Mouse (Mus musculus) lung, postnatal 0 days (tissue): Measurements from ENCODE around the gene Ebf4. TPM values are rescaled to one million over a fixed set of nuclear protein-coding genes. Genes with fewer than 3 reads are reported as not detected.

Source experiments
- ATAC-seq: fragments of 200-750 bp; cut with Nextera tagmentation; 2 replicates; pipeline ENCODE4 v1.8.0; 2017; ENCODE audit warnings: moderate library complexity
- DNase-seq: peaks from one replicate; pipeline ENCODE4 v3.0.0-alpha.2; 2016; ENCODE audit warnings: low spot score
- H3K27ac ChIP-seq: fragments of 300-500 bp; sonication (generic); 2 replicates; pipeline ENCODE4 v1.5.1; 2014; ENCODE audit warnings: antibody characterized with exemption, mild to moderate bottlenecking, low read length, mixed read lengths
- H3K27me3 ChIP-seq: fragments of 300-500 bp; sonication (generic); replicated peaks from 2 replicates; pipeline ENCODE4 v1.6.1; 2014; ENCODE audit warnings: low read length, mixed read lengths; ENCODE audit not compliant: insufficient read depth
- H3K36me3 ChIP-seq: fragments of 300-500 bp; sonication (generic); 2 replicates; pipeline ENCODE4 v1.6.1; 2014; ENCODE audit warnings: low read length, mixed read lengths; ENCODE audit not compliant: insufficient read depth
- H3K4me1 ChIP-seq: fragments of 300-500 bp; sonication (generic); 2 replicates; pipeline ENCODE4 v1.6.1; 2014; ENCODE audit warnings: antibody characterized with exemption, low read depth, low read length, mixed read lengths; ENCODE audit not compliant: insufficient read depth
- H3K4me2 ChIP-seq: fragments of 300-500 bp; sonication (generic); replicated peaks from 2 replicates; pipeline ENCODE4 v1.6.1; 2014; ENCODE audit warnings: low read depth, mild to moderate bottlenecking, low read length, moderate library complexity, mixed read lengths
- H3K4me3 ChIP-seq: fragments of 300-500 bp; sonication (generic); 2 replicates; pipeline ENCODE4 v1.5.1; 2014; ENCODE audit warnings: low read depth, low read length
- H3K9ac ChIP-seq: fragments of 300-500 bp; sonication (generic); replicated peaks from 2 replicates; pipeline ENCODE4 v1.6.1; 2014; ENCODE audit warnings: low read depth, mild to moderate bottlenecking
- H3K9me3 ChIP-seq: fragments of 300-500 bp; sonication (generic); 2 replicates; pipeline ENCODE4 v1.6.1; 2016; ENCODE audit warnings: low read length, mixed read lengths
- CTCF ChIP-seq: IDR thresholded peaks from 2 replicates; pipeline ENCODE4 v1.5.1; 2016; ENCODE audit warnings: antibody characterized with exemption, mild to moderate bottlenecking
- EP300 ChIP-seq: IDR thresholded peaks from 2 replicates; pipeline ENCODE4 v1.6.1; 2016; ENCODE audit warnings: antibody characterized with exemption, mild to moderate bottlenecking, control low read depth
- WGBS: fragments of 180-500 bp; shearing (Covaris S2); extraction: QIAGEN DNeasy Blood & Tissue Kit; methylation state at CpG from one replicate; pipeline ENCODE4 v1.1.7; 2014; 5-methylcytosine and 5-hydroxymethylcytosine counted together
- polyA plus RNA-seq: library from polyadenylated mRNA; unstranded; fragments of >200 nt; fragmentation: Nextera tagmentation; extraction: Ambion mirVana; gene quantifications from 2 replicates; pipeline ENCODE4 v1.2.1, GENCODE M21; 2015

The Ebf4 gene
- polyA plus RNA-seq, 1 experiment from 2014 or later = 0.88 TPM

DNA sequence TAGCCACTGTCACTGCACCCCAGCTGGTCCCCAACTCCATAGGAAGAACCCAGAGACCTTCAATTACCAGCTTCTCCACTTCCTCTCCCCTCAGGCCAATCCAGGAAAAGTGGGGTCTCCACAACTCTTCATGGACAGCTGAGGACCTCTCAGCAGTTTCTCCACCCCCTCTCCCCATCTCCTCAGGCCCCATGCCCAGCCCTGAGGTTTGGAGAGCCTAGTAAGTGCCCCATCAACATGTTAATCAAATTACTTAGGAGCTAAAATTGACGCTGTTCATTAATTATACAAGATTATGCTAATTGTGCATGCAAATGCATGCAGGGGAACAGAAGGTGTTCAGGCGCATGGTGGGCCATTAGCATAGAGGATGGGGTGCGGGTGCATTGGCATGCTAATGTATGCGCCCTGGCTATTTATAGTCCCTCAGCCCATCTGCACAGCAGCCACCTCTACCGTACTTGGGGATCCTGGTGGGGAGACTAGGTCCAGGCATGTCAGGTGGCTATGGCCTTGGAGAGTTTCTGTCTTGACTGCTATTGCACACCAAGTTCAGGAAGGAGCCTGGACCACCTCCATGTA lies 56.9 kb downstream of the Ebf4 start:
- DNase-seq = no peak
- no peaks in the 10 kb centered on the region for H3K4me1 ChIP-seq
- no peak for ATAC-seq
- no peak overlapping the region for H3K27ac ChIP-seq
- H3K4me3 ChIP-seq = no peak overlapping the region
- H3K36me3 ChIP-seq = no peaks in the 10 kb centered on the region
- WGBS = 45% methylated on average over 5 of the region's 5 CpGs
- H3K4me2 ChIP-seq = no peak overlapping the region
- TF ChIP-seq CTCF (no peak), EP300 (no peak)
- no peak overlapping the region for H3K9ac ChIP-seq
- H3K27me3 ChIP-seq = no peaks in the 10 kb centered on the region
- H3K9me3 ChIP-seq = no peaks in the 10 kb centered on the region

DNA sequence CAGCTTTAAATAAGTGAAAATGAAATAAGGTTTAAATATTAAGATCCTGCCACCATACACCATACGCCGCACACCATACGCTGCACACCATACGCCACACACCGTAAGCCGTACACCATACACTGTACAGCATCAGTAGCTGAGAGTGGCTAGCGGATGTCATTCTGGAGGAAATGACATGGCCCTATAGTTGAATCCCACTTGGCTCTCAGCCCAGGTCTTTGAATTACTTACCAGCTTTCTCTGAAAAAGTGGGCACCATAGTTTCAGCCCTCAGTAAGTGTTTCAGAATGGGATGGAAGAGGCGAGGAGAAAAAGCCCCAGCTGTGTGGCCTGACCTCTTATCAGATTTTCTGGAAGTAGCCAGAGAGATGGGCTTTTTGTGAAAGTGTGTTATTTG lies 58.4 kb downstream of the Ebf4 start:
- no peak for ATAC-seq
- Histone ChIP-seq H3K4me2 (no peak overlapping the region), H3K36me3 (no peaks in the 10 kb centered on the region), H3K9me3 (no peaks in the 10 kb centered on the region), H3K9ac (no peak overlapping the region), H3K27ac (no peak overlapping the region), H3K4me1 (no peaks in the 10 kb centered on the region), H3K27me3 (no peaks in the 10 kb centered on the region), H3K4me3 (no peak overlapping the region)
- peak; percentile 8 for DNase-seq
- WGBS = 83% methylated on average over 8 of the region's 8 CpGs
- TF ChIP-seq CTCF (no peak), EP300 (no peak)

- no peak overlapping the region for H3K4me3 ChIP-seq
- no peaks in the 10 kb centered on the region for H3K27me3 ChIP-seq
- no peaks in the 10 kb centered on the region for H3K9me3 ChIP-seq
- H3K4me1 ChIP-seq = no peaks in the 10 kb centered on the region
- peak; percentile 17 for DNase-seq
- WGBS = 63% methylated on average over 3 of the region's 3 CpGs
- no peak overlapping the region for H3K27ac ChIP-seq
- no peaks in the 10 kb centered on the region for H3K36me3 ChIP-seq
- no peak overlapping the region for H3K4me2 ChIP-seq
- ATAC-seq = peak; percentile 57
- TF ChIP-seq CTCF = no peak
- TF ChIP-seq EP300 = no peak
- no peak overlapping the region for H3K9ac ChIP-seq
Observed at GRCm38 (mm10) chr2:130353889-130354288, 58.9 kb downstream of the Ebf4 start.

- no peaks in the 10 kb centered on the region for H3K9me3 ChIP-seq
- TF ChIP-seq CTCF = no peak
- TF ChIP-seq EP300 = no peak
- no peak overlapping the region for H3K4me2 ChIP-seq
- H3K27me3 ChIP-seq = peaks cover 22% of the 10 kb centered on the region
- H3K4me3 ChIP-seq = no peak overlapping the region
- H3K27ac ChIP-seq = no peak overlapping the region
- DNase-seq (no peak), ATAC-seq (no peak)
- no peak overlapping the region for H3K9ac ChIP-seq
- H3K4me1 ChIP-seq = no peaks in the 10 kb centered on the region
- WGBS = 84% methylated on average over 5 of the region's 5 CpGs
- no peaks in the 10 kb centered on the region for H3K36me3 ChIP-seq
Observed at GRCm38 (mm10) chr2:130357551-130357950, 62.6 kb downstream of the Ebf4 start.

DNA sequence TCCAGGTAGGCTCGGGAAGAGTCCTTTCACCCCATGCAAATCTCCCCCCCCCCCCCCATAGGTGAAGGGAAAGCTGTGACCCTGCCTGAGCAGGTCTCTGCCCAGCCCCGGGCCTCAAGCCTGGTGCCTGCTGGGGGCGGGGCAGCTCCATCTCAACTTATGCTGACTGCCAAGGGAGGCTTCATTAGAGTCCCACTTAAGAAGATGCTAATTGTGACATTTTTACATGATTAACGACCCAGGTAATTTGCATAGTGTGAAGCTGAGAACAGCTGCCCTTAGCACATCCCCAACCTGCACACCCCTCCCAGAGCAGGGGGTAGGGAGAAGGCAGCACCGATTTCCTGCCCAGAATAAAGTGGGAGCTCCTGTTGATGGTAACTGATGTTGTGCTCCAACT lies 63.9 kb downstream of the Ebf4 start:
- 10% methylated on average over 5 of the region's 5 CpGs for WGBS
- H3K4me1 ChIP-seq = no peaks in the 10 kb centered on the region
- no peaks in the 10 kb centered on the region for H3K36me3 ChIP-seq
- H3K9me3 ChIP-seq = no peaks in the 10 kb centered on the region
- H3K4me2 ChIP-seq = no peak overlapping the region
- peaks cover 28% of the 10 kb centered on the region for H3K27me3 ChIP-seq
- no peak overlapping the region for H3K4me3 ChIP-seq
- H3K27ac ChIP-seq = no peak overlapping the region
- DNase-seq (no peak), ATAC-seq (no peak)
- no peak overlapping the region for H3K9ac ChIP-seq
- TF ChIP-seq EP300 (no peak), CTCF (no peak)

DNA sequence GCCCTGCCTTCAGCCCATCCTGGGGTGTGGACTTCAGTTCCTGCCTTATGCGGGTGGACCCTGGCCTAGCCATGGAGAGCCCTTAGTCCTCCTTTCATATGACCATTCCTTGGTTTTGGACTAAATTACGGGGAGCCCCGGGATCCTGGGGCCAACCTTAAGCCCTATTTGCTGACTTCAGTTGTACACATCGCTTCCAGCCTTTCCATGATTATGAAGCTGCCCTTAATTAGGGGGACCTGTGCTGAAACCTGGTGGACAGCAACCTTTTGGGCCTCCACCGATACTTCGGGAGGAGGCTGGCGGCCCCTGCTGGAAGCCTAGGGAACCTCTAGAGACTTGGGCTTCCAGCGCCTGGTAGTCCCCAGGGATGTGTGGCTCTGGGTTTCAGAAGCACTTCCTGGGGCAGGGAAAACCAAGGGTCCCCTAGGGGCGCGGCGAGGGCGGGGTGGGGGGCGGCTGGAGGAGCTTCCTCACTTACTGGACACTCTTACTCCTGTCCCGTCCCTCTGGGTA lies 67.6 kb downstream of the Ebf4 start:
- ATAC-seq (peak; percentile 46; the same call in 1 of the 2 replicates), DNase-seq (peak; percentile 73)
- 6% methylated on average over 13 of the region's 14 CpGs for WGBS
- no peak overlapping the region for H3K9ac ChIP-seq
- no peaks in the 10 kb centered on the region for H3K36me3 ChIP-seq
- H3K9me3 ChIP-seq = no peaks in the 10 kb centered on the region
- TF ChIP-seq CTCF (peak; percentile 82), EP300 (no peak)
- no peaks in the 10 kb centered on the region for H3K4me1 ChIP-seq
- H3K4me3 ChIP-seq = no peak overlapping the region
- peaks cover 28% of the 10 kb centered on the region for H3K27me3 ChIP-seq
- no peak overlapping the region for H3K4me2 ChIP-seq
- H3K27ac ChIP-seq = no peak overlapping the region
